Mouse (Mus musculus) lung, embryonic 16.5 days (tissue): ENCODE results near the gene Tfpi. TPM values are rescaled to one million over a fixed set of nuclear protein-coding genes. Genes with fewer than 3 reads are reported as not detected.

ENCODE experiments used
- polyA plus RNA-seq: library from polyadenylated mRNA; unstranded; fragments of >200 nt; fragmentation: Nextera tagmentation; extraction: Ambion mirVana; gene quantifications from 2 replicates; pipeline ENCODE4 v1.2.1, GENCODE M21; 2015

The Tfpi gene
- polyA plus RNA-seq, 1 experiment from 2014 or later: 64.9 TPM

Other genes starting within 250 kb of the Tfpi start
- 110 and 111 TPM in 2 replicates for gene Calcrl, start 51.4 kb downstream of the Tfpi start, polyA plus RNA-seq
- 64.3 and 68.4 TPM in 2 replicates for gene Ctnnd1, start 174.0 kb upstream of the Tfpi start, polyA plus RNA-seq
- gene Btbd18, start 182.3 kb upstream of the Tfpi start, polyA plus RNA-seq: 0.18 and 0.35 TPM in 2 replicates
- 315 and 316 TPM in 2 replicates for gene Selenoh, start 194.0 kb upstream of the Tfpi start, polyA plus RNA-seq
- not detected in 2 replicates for gene Gm28635, start 201.3 kb upstream of the Tfpi start, polyA plus RNA-seq
- gene Med19, start 201.6 kb upstream of the Tfpi start, polyA plus RNA-seq: 34.6 and 38.0 TPM in 2 replicates
- gene Tmx2, start 202.4 kb upstream of the Tfpi start, polyA plus RNA-seq: 115 and 117 TPM in 2 replicates
- 24.2 and 28.2 TPM in 2 replicates for gene Zdhhc5, start 238.4 kb upstream of the Tfpi start, polyA plus RNA-seq